Mouse (Mus musculus): Measurements from ENCODE around the gene Cdk5r2. TPM values are rescaled to one million over a fixed set of nuclear protein-coding genes. Genes with fewer than 3 reads are reported as not detected.
A peak's percentile ranks its signal among the peaks of the same experiment; 100 is the strongest.

The Cdk5r2 gene
- polyA plus RNA-seq (2014; fragmentation: Nextera tagmentation; extraction: Ambion mirVana): 4.0 and 4.5 TPM in 2 replicates

GRCm38 (mm10) chr1:74854306-74855056, at the start of gene Cdk5r2:
Gene Cdk5r2 (plus strand): TSS chr1:74854934.
- H3K27ac ChIP-seq (ENCODE audit: low read depth, low read length): peak within 1 kb of the TSS; percentile 75; the same call in 1 of the 2 replicates
- peak; percentile 92 for DNase-seq (ENCODE audit: low spot score)
- WGBS: 2% methylated on average over 29 of the region's 39 CpGs
- H3K9me3 ChIP-seq (ENCODE audit: control insufficient read depth, low read length): no peaks in the 10 kb centered on the region
- peak; percentile 84 for ATAC-seq (ENCODE audit: insufficient read depth, low FRiP score, low TSS enrichment)
- peaks cover 23% of the 10 kb centered on the region for H3K27me3 ChIP-seq (ENCODE audit: control insufficient read depth, insufficient read depth, low read length)
- H3K4me3 ChIP-seq (ENCODE audit: low read depth, low read length): peak within 1 kb of the TSS; percentile 73
- H3K36me3 ChIP-seq (ENCODE audit: control insufficient read depth, insufficient read depth, low read length): no peaks in the 10 kb centered on the region
- H3K4me1 ChIP-seq (ENCODE audit: control insufficient read depth, insufficient read depth, low read length): peaks cover 27% of the 10 kb centered on the region
- H3K4me2 ChIP-seq (ENCODE audit: low read depth): peak within 1 kb of the TSS; percentile 87
- H3K9ac ChIP-seq (ENCODE audit: low read length): peak within 1 kb of the TSS; percentile 82

- 20% methylated on average over 4 of the region's 4 CpGs for WGBS
- no peaks in the 10 kb centered on the region for H3K36me3 ChIP-seq (ENCODE audit: control insufficient read depth, insufficient read depth, low read length)
- ATAC-seq (ENCODE audit: insufficient read depth, low FRiP score, low TSS enrichment): no peak
These were observed 49.3 kb upstream of the Cdk5r2 start for GRCm38 (mm10) chr1:74805340-74805835.

GRCm38 (mm10) chr1:74805843-74806242, 48.9 kb upstream of the Cdk5r2 start:
- no peak overlapping the region for H3K4me2 ChIP-seq (ENCODE audit: low read depth)

More at GRCm38 (mm10) chr1:74805340-74805835, 49.3 kb upstream of the Cdk5r2 start:
- Histone ChIP-seq H3K4me3 (ENCODE audit: low read depth, low read length) (no peak overlapping the region), H3K9ac (ENCODE audit: low read length) (no peak overlapping the region), H3K4me2 (ENCODE audit: low read depth) (no peak overlapping the region), H3K4me1 (ENCODE audit: control insufficient read depth, insufficient read depth, low read length) (peaks cover 29% of the 10 kb centered on the region), H3K9me3 (ENCODE audit: control insufficient read depth, low read length) (no peaks in the 10 kb centered on the region), H3K27me3 (ENCODE audit: control insufficient read depth, insufficient read depth, low read length) (peaks cover 74% of the 10 kb centered on the region), H3K27ac (ENCODE audit: low read depth, low read length) (no peak overlapping the region)
- DNase-seq (ENCODE audit: low spot score): no peak

GRCm38 (mm10) chr1:74806360-74807311, 48.1 kb upstream of the Cdk5r2 start:
- under 1% methylated on average over 37 of the region's 38 CpGs for WGBS

More at GRCm38 (mm10) chr1:74805843-74806242, 48.9 kb upstream of the Cdk5r2 start:
- peaks cover 26% of the 10 kb centered on the region for H3K4me1 ChIP-seq (ENCODE audit: control insufficient read depth, insufficient read depth, low read length)
- WGBS: 12% methylated on average over 5 of the region's 5 CpGs
- no peaks in the 10 kb centered on the region for H3K36me3 ChIP-seq (ENCODE audit: control insufficient read depth, insufficient read depth, low read length)
- no peak overlapping the region for H3K9ac ChIP-seq (ENCODE audit: low read length)
- no peaks in the 10 kb centered on the region for H3K9me3 ChIP-seq (ENCODE audit: control insufficient read depth, low read length)
- DNase-seq (ENCODE audit: low spot score) (no peak), ATAC-seq (ENCODE audit: insufficient read depth, low FRiP score, low TSS enrichment) (no peak)
- no peak overlapping the region for H3K27ac ChIP-seq (ENCODE audit: low read depth, low read length)
- H3K4me3 ChIP-seq (ENCODE audit: low read depth, low read length): no peak overlapping the region
- peaks cover 70% of the 10 kb centered on the region for H3K27me3 ChIP-seq (ENCODE audit: control insufficient read depth, insufficient read depth, low read length)

GRCm38 (mm10) chr1:74807551-74808071, 47.1 kb upstream of the Cdk5r2 start:
- Histone ChIP-seq H3K4me3 (ENCODE audit: low read depth, low read length) (no peak overlapping the region), H3K9me3 (ENCODE audit: control insufficient read depth, low read length) (no peaks in the 10 kb centered on the region), H3K4me2 (ENCODE audit: low read depth) (peak overlapping the region; percentile 56), H3K27me3 (ENCODE audit: control insufficient read depth, insufficient read depth, low read length) (peaks cover 52% of the 10 kb centered on the region), H3K4me1 (ENCODE audit: control insufficient read depth, insufficient read depth, low read length) (peaks cover 26% of the 10 kb centered on the region), H3K9ac (ENCODE audit: low read length) (no peak overlapping the region), H3K36me3 (ENCODE audit: control insufficient read depth, insufficient read depth, low read length) (no peaks in the 10 kb centered on the region), H3K27ac (ENCODE audit: low read depth, low read length) (no peak overlapping the region)
- ATAC-seq (ENCODE audit: insufficient read depth, low FRiP score, low TSS enrichment): peak; percentile 22; the same call in 1 of the 2 replicates
- DNase-seq (ENCODE audit: low spot score): peak; percentile 33
- WGBS: 3% methylated on average over 23 of the region's 23 CpGs

More at GRCm38 (mm10) chr1:74806360-74807311, 48.1 kb upstream of the Cdk5r2 start:
- peaks cover 62% of the 10 kb centered on the region for H3K27me3 ChIP-seq (ENCODE audit: control insufficient read depth, insufficient read depth, low read length)
- peak overlapping the region; percentile 28 for H3K4me3 ChIP-seq (ENCODE audit: low read depth, low read length)
- no peak overlapping the region for H3K27ac ChIP-seq (ENCODE audit: low read depth, low read length)
- no peaks in the 10 kb centered on the region for H3K9me3 ChIP-seq (ENCODE audit: control insufficient read depth, low read length)
- DNase-seq (ENCODE audit: low spot score): peak; percentile 77
- H3K4me1 ChIP-seq (ENCODE audit: control insufficient read depth, insufficient read depth, low read length): peaks cover 26% of the 10 kb centered on the region
- H3K4me2 ChIP-seq (ENCODE audit: low read depth): peak overlapping the region; percentile 56
- no peaks in the 10 kb centered on the region for H3K36me3 ChIP-seq (ENCODE audit: control insufficient read depth, insufficient read depth, low read length)
- ATAC-seq (ENCODE audit: insufficient read depth, low FRiP score, low TSS enrichment): peak; percentile 42
- H3K9ac ChIP-seq (ENCODE audit: low read length): peak overlapping the region; percentile 26; the same call in 1 of the 2 replicates

GRCm38 (mm10) chr1:74808078-74808477, 46.7 kb upstream of the Cdk5r2 start:
- DNase-seq (ENCODE audit: low spot score) (peak; percentile 94), ATAC-seq (ENCODE audit: insufficient read depth, low FRiP score, low TSS enrichment) (peak; percentile 48; the same call in 1 of the 2 replicates)
- H3K4me2 ChIP-seq (ENCODE audit: low read depth): peak overlapping the region; percentile 56
- no peak overlapping the region for H3K27ac ChIP-seq (ENCODE audit: low read depth, low read length)
- H3K9me3 ChIP-seq (ENCODE audit: control insufficient read depth, low read length): no peaks in the 10 kb centered on the region
- 0% methylated on average over 16 of the region's 16 CpGs for WGBS
- H3K36me3 ChIP-seq (ENCODE audit: control insufficient read depth, insufficient read depth, low read length): no peaks in the 10 kb centered on the region
- peaks cover 26% of the 10 kb centered on the region for H3K4me1 ChIP-seq (ENCODE audit: control insufficient read depth, insufficient read depth, low read length)
- no peak overlapping the region for H3K9ac ChIP-seq (ENCODE audit: low read length)
- no peak overlapping the region for H3K4me3 ChIP-seq (ENCODE audit: low read depth, low read length)
- peaks cover 47% of the 10 kb centered on the region for H3K27me3 ChIP-seq (ENCODE audit: control insufficient read depth, insufficient read depth, low read length)

- Histone ChIP-seq H3K4me1 (ENCODE audit: control insufficient read depth, insufficient read depth, low read length) (peaks cover 19% of the 10 kb centered on the region), H3K27me3 (ENCODE audit: control insufficient read depth, insufficient read depth, low read length) (peaks cover 38% of the 10 kb centered on the region), H3K4me2 (ENCODE audit: low read depth) (no peak overlapping the region), H3K9me3 (ENCODE audit: control insufficient read depth, low read length) (no peaks in the 10 kb centered on the region), H3K36me3 (ENCODE audit: control insufficient read depth, insufficient read depth, low read length) (no peaks in the 10 kb centered on the region), H3K4me3 (ENCODE audit: low read depth, low read length) (no peak overlapping the region), H3K27ac (ENCODE audit: low read depth, low read length) (no peak overlapping the region), H3K9ac (ENCODE audit: low read length) (no peak overlapping the region)
- ATAC-seq (ENCODE audit: insufficient read depth, low FRiP score, low TSS enrichment) (no peak), DNase-seq (ENCODE audit: low spot score) (peak; percentile 5)
- WGBS: 57% methylated on average over 10 of the region's 10 CpGs
These were observed 45.7 kb upstream of the Cdk5r2 start for GRCm38 (mm10) chr1:74809007-74809406.

- Histone ChIP-seq H3K4me3 (ENCODE audit: low read depth, low read length) (no peak overlapping the region), H3K4me1 (ENCODE audit: control insufficient read depth, insufficient read depth, low read length) (no peaks in the 10 kb centered on the region), H3K36me3 (ENCODE audit: control insufficient read depth, insufficient read depth, low read length) (no peaks in the 10 kb centered on the region), H3K9me3 (ENCODE audit: control insufficient read depth, low read length) (no peaks in the 10 kb centered on the region), H3K27me3 (ENCODE audit: control insufficient read depth, insufficient read depth, low read length) (no peaks in the 10 kb centered on the region), H3K27ac (ENCODE audit: low read depth, low read length) (no peak overlapping the region), H3K4me2 (ENCODE audit: low read depth) (no peak overlapping the region), H3K9ac (ENCODE audit: low read length) (no peak overlapping the region)
- no peak for DNase-seq (ENCODE audit: low spot score)
- WGBS: 75% methylated on average over 9 of the region's 9 CpGs
- no peak for ATAC-seq (ENCODE audit: insufficient read depth, low FRiP score, low TSS enrichment)
These were observed 39.6 kb upstream of the Cdk5r2 start for GRCm38 (mm10) chr1:74814931-74815647.
